Mouse (Mus musculus): ENCODE measurements at regions not wholly inside any gene's neighbourhood (a gene's known extent, or its start where the extent isn't known, plus 50 kb on each side); places are given as distances from the start of the nearest gene placed in this dataset.

GRCm38 (mm10) chr14:61960243-61960957 is 332.0 kb upstream of the Rnaseh2b start:
- no peak for DNase-seq (ENCODE audit: low read depth, low spot score)
- Histone ChIP-seq H3K9me3 (ENCODE audit: control insufficient read depth, insufficient read depth, low read depth, low read length) (no peaks in the 10 kb centered on the region), H3K27ac (ENCODE audit: insufficient read depth, low read depth, low read length, poor library complexity, severe bottlenecking) (no peak overlapping the region), H3K36me3 (ENCODE audit: control insufficient read depth, insufficient read depth, low read length, poor library complexity, severe bottlenecking) (no peaks in the 10 kb centered on the region), H3K4me3 (ENCODE audit: insufficient read depth in 1 of 2, low read depth in 1 of 2, low read length in 2 of 2, poor library complexity in 1 of 2, severe bottlenecking in 1 of 2) (no peak overlapping the region), H3K9ac (ENCODE audit: insufficient read depth, low read depth, low read length, poor library complexity, severe bottlenecking) (no peak overlapping the region), H3K4me1 (ENCODE audit: control insufficient read depth in 2 of 2, insufficient read depth in 2 of 2, low read length in 2 of 2, poor library complexity in 1 of 2) (no peaks in the 10 kb centered on the region)
- no peak for TF ChIP-seq MAFK (IDR thresholded peaks at IDR 0.05; ENCODE audit: insufficient read depth, low read depth, low read length)
- no peak for TF ChIP-seq ZC3H11A (IDR thresholded peaks at IDR 0.05; ENCODE audit: borderline replicate concordance, low read depth, low read length)
- TF ChIP-seq CHD2 (IDR thresholded peaks at IDR 0.05; ENCODE audit: low read depth, low read length): no peak
- TF ChIP-seq ZNF384 (IDR thresholded peaks at IDR 0.05; ENCODE audit: low read depth, low read length): no peak
- TF ChIP-seq HCFC1 (IDR thresholded peaks at IDR 0.05; ENCODE audit: borderline replicate concordance, insufficient read depth, low read length): no peak
- in situ Hi-C loops (cut with MboI; ENCODE audit: low sequenced_read_pairs in 2 of 2, unreplicated experiment in 2 of 2): no loop called here

GRCm38 (mm10) chr14:61968467-61968866 is 323.9 kb upstream of the Rnaseh2b start:
- H3K36me3 ChIP-seq (ENCODE audit: control insufficient read depth, insufficient read depth, low read length, poor library complexity, severe bottlenecking): no peaks in the 10 kb centered on the region
- no peak overlapping the region for H3K27ac ChIP-seq (ENCODE audit: insufficient read depth, low read depth, low read length, poor library complexity, severe bottlenecking)
- H3K9ac ChIP-seq (ENCODE audit: insufficient read depth, low read depth, low read length, poor library complexity, severe bottlenecking): no peak overlapping the region
- no peak for DNase-seq (ENCODE audit: low read depth, low spot score)
- H3K9me3 ChIP-seq (ENCODE audit: control insufficient read depth, insufficient read depth, low read depth, low read length): no peaks in the 10 kb centered on the region
- in situ Hi-C loops (cut with MboI; ENCODE audit: low sequenced_read_pairs in 2 of 2, unreplicated experiment in 2 of 2): no loop called here
- TF ChIP-seq ZC3H11A (IDR thresholded peaks at IDR 0.05; ENCODE audit: borderline replicate concordance, low read depth, low read length): no peak
- H3K4me1 ChIP-seq (ENCODE audit: control insufficient read depth in 2 of 2, insufficient read depth in 2 of 2, low read length in 2 of 2, poor library complexity in 1 of 2): no peaks in the 10 kb centered on the region
- H3K4me3 ChIP-seq (ENCODE audit: insufficient read depth in 1 of 2, low read depth in 1 of 2, low read length in 2 of 2, poor library complexity in 1 of 2, severe bottlenecking in 1 of 2): no peak overlapping the region

GRCm38 (mm10) chr14:61968957-61969535 is 323.3 kb upstream of the Rnaseh2b start:
- no peaks in the 10 kb centered on the region for H3K9me3 ChIP-seq (ENCODE audit: control insufficient read depth, insufficient read depth, low read depth, low read length)
- in situ Hi-C loops (cut with MboI; ENCODE audit: low sequenced_read_pairs in 2 of 2, unreplicated experiment in 2 of 2): no loop called here
- TF ChIP-seq ZC3H11A (IDR thresholded peaks at IDR 0.05; ENCODE audit: borderline replicate concordance, low read depth, low read length) (no peak), ZNF384 (IDR thresholded peaks at IDR 0.05; ENCODE audit: low read depth, low read length) (no peak)

GRCm38 (mm10) chr14:61970591-61970990 is 321.8 kb upstream of the Rnaseh2b start:
- no peak for DNase-seq (ENCODE audit: low read depth, low spot score)
- TF ChIP-seq CHD2 (IDR thresholded peaks at IDR 0.05; ENCODE audit: low read depth, low read length) (no peak), ZC3H11A (IDR thresholded peaks at IDR 0.05; ENCODE audit: borderline replicate concordance, low read depth, low read length) (no peak), MAFK (IDR thresholded peaks at IDR 0.05; ENCODE audit: insufficient read depth, low read depth, low read length) (no peak), HCFC1 (IDR thresholded peaks at IDR 0.05; ENCODE audit: borderline replicate concordance, insufficient read depth, low read length) (no peak), ZNF384 (IDR thresholded peaks at IDR 0.05; ENCODE audit: low read depth, low read length) (no peak)
- Histone ChIP-seq H3K36me3 (ENCODE audit: control insufficient read depth, insufficient read depth, low read length, poor library complexity, severe bottlenecking) (no peaks in the 10 kb centered on the region), H3K9ac (ENCODE audit: insufficient read depth, low read depth, low read length, poor library complexity, severe bottlenecking) (no peak overlapping the region), H3K4me3 (ENCODE audit: insufficient read depth in 1 of 2, low read depth in 1 of 2, low read length in 2 of 2, poor library complexity in 1 of 2, severe bottlenecking in 1 of 2) (no peak overlapping the region), H3K9me3 (ENCODE audit: control insufficient read depth, insufficient read depth, low read depth, low read length) (no peaks in the 10 kb centered on the region), H3K4me1 (ENCODE audit: control insufficient read depth in 2 of 2, insufficient read depth in 2 of 2, low read length in 2 of 2, poor library complexity in 1 of 2) (no peaks in the 10 kb centered on the region), H3K27ac (ENCODE audit: insufficient read depth, low read depth, low read length, poor library complexity, severe bottlenecking) (no peak overlapping the region)
- in situ Hi-C loops (cut with MboI; ENCODE audit: low sequenced_read_pairs in 2 of 2, unreplicated experiment in 2 of 2): no loop called here

More at GRCm38 (mm10) chr14:61968957-61969535, 323.3 kb upstream of the Rnaseh2b start:
- no peaks in the 10 kb centered on the region for H3K4me1 ChIP-seq (ENCODE audit: control insufficient read depth in 2 of 2, insufficient read depth in 2 of 2, low read length in 2 of 2, poor library complexity in 1 of 2)
- no peak overlapping the region for H3K9ac ChIP-seq (ENCODE audit: insufficient read depth, low read depth, low read length, poor library complexity, severe bottlenecking)
- no peaks in the 10 kb centered on the region for H3K36me3 ChIP-seq (ENCODE audit: control insufficient read depth, insufficient read depth, low read length, poor library complexity, severe bottlenecking)
- no peak overlapping the region for H3K4me3 ChIP-seq (ENCODE audit: insufficient read depth in 1 of 2, low read depth in 1 of 2, low read length in 2 of 2, poor library complexity in 1 of 2, severe bottlenecking in 1 of 2)
- no peak overlapping the region for H3K27ac ChIP-seq (ENCODE audit: insufficient read depth, low read depth, low read length, poor library complexity, severe bottlenecking)
- no peak for DNase-seq (ENCODE audit: low read depth, low spot score)

Measured in ES-E14 (cell line).